Mouse (Mus musculus): Measurements from ENCODE around the gene Rhoc. TPM values are rescaled to one million over a fixed set of nuclear protein-coding genes. Genes with fewer than 3 reads are reported as not detected.
A peak's percentile ranks its signal among the peaks of the same experiment; 100 is the strongest.
"Not testable (repeated sequence)": the region's sequence is repeated elsewhere in the genome, so short reads cannot be mapped to it uniquely, and the experiment has no call there.

The Rhoc gene
- total and polyA plus RNA-seq, 3 experiments = 69.7 to 132 (median 128) TPM

GRCm38 (mm10) chr3:104785284-104785683 is 2.9 kb upstream of the Rhoc start:
- DNase-seq = no peak

- peak; percentile 92 for DNase-seq
These were observed 561 bp downstream of the Rhoc start for GRCm38 (mm10) chr3:104788561-104789311.

GRCm38 (mm10) chr3:104789312-104789605 is 1.1 kb downstream of the Rhoc start:
- DNase-seq = no peak

- peak; percentile 67 for DNase-seq
These were observed 1.6 kb downstream of the Rhoc start for GRCm38 (mm10) chr3:104789822-104790221.

- peak; percentile 26 for DNase-seq
These were observed 2.3 kb downstream of the Rhoc start for GRCm38 (mm10) chr3:104790401-104790937.

- no peak for DNase-seq
These were observed 2.8 kb downstream of the Rhoc start for GRCm38 (mm10) chr3:104791017-104791416.

GRCm38 (mm10) chr3:104791671-104792070 is 3.5 kb downstream of the Rhoc start:
- DNase-seq = no peak

GRCm38 (mm10) chr3:104792360-104793270 is 4.4 kb downstream of the Rhoc start:
- DNase-seq = no peak

GRCm38 (mm10) chr3:104793871-104794828 is 6.0 kb downstream of the Rhoc start:
- peak; percentile 92 for DNase-seq

- DNase-seq = no peak
These were observed 6.8 kb downstream of the Rhoc start for GRCm38 (mm10) chr3:104794953-104795470.

- peak; percentile 65 for DNase-seq
These were observed 7.6 kb downstream of the Rhoc start for GRCm38 (mm10) chr3:104795661-104796340.

- DNase-seq = no peak
These were observed 8.4 kb downstream of the Rhoc start for GRCm38 (mm10) chr3:104796430-104797082.

GRCm38 (mm10) chr3:104800681-104801080 is 12.5 kb downstream of the Rhoc start:
- DNase-seq = no peak

- no peak for DNase-seq
These were observed 13.3 kb downstream of the Rhoc start for GRCm38 (mm10) chr3:104801481-104801880.

GRCm38 (mm10) chr3:104804312-104804711 is 16.1 kb downstream of the Rhoc start:
- DNase-seq = no peak

- no peak for DNase-seq
These were observed 17.4 kb downstream of the Rhoc start for GRCm38 (mm10) chr3:104805539-104805938.

- no peak for DNase-seq
These were observed 23.6 kb downstream of the Rhoc start for GRCm38 (mm10) chr3:104811752-104812151.

- DNase-seq = no peak
These were observed 24.1 kb downstream of the Rhoc start for GRCm38 (mm10) chr3:104812254-104812653.

- not testable (repeated sequence) for DNase-seq
These were observed 25.1 kb downstream of the Rhoc start for GRCm38 (mm10) chr3:104813227-104813626.

GRCm38 (mm10) chr3:104814746-104815145 is 26.6 kb downstream of the Rhoc start:
- no peak for DNase-seq
